Mouse (Mus musculus) urinary bladder, postnatal 14 days (tissue): ENCODE results near the gene Ankrd65.
"Not testable (repeated sequence)": the region's sequence is repeated elsewhere in the genome, so short reads cannot be mapped to it uniquely, and the experiment has no call there.

ENCODE experiments used
- DNase-seq: peaks from one replicate; pipeline ENCODE4 v3.0.0; 2021; ENCODE audit warnings: low spot score

The Ankrd65 gene

DNA sequence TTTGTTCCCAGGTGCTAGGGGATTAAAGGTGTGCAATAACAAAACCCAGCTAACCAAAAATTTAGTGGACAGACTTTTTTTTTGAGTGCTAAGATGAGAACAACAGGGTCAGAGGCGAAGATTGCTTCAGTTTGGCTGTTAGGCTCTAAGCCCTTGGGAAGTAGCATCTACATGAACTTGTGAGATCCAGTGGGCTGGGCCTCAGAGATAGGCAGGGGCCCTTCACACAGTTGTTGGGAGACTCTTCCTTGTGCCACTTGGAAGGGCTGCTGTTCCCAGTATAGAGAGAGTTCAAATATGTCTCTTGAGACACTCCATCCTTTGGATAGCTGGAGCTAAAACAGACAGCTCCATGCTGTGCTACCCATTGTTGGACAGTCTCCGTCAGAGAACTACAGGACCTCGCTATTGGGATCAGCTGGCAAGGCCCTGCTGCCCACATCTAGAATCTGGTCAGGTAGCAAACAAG, at the start of gene Ankrd65:
Gene Ankrd65 (plus strand): TSS at position 419 of the 469 bp plus-strand sequence.
- DNase-seq: no peak

DNA sequence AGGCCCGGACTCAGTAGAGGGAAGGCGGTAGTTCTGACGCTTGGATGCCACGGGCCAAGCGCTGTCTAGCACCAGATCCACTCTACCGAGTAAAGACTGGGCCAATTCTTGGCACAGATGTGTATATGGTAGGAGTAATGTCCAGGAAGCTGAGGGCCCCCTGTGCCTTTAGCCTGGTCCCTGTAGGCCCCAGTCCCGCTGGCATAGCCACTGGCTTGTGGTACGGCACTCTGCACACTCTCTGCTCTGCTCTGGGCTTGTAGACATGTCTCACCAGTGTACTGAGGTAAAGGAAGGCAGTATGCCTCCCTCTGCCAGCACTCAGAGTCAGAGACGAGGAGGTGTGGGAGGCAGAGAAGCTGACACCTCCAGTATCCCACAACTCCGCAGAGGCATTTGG, 49.6 kb upstream of the Ankrd65 start:
- not testable (repeated sequence) for DNase-seq

DNA sequence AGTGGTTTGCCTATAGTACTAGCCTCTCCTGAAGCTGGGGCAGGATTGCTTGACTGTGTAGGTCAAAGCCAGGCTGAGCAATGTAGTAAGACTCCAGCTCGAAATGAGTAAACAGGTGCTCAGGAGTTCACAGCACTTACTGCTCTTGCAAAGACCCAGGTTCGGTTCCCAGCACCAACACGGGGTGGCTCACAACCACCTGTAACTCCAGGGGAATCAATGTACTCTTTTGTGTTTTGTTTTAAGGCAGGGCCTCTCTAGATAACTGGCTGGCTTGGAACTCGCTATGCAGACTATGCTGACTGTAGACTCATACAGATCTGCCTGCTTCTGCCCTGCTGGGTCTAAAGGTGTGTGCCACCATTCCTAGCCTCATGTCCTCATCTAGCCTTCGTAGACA, 47.6 kb upstream of the Ankrd65 start:
- DNase-seq: no peak

DNA sequence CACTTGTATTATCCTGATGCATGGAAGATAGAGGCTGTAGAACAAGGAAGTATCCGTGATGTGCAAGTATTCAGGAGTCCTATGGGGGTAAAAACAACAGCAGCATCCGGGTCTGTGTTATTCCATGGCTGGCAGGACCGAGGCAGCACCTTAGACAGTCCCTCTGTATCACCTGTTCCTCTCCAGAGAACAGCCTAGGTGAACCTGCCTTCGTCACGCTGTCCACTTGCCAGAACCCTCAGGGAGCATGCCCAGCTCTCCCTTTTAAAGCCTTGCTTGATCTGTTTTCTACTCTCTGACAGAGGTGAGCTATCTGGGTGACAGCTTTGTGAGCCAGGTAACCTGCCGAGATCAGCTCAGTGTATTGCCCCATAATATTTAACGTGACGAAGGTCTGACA, 45.8 kb upstream of the Ankrd65 start:
- no peak for DNase-seq

DNA sequence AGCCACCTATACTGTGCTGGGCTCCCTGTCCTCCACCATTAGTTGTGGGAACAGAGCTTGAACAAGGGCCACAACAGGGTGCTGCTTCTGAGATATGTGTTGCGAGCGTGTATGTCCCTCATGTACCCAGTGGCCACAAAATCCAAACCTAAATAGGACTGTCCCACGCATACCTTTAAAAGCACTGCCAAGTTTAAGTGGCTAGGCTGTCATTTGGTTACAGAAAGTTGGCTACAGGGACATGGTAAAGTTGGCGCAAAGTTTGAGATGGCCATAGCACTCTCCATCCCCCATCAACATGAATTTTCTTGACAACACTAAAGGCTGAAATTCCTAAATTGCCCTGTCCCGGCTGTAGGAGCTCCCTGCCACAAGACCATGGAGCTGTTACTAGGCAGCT, 45.1 kb upstream of the Ankrd65 start:
- DNase-seq: no peak

DNA sequence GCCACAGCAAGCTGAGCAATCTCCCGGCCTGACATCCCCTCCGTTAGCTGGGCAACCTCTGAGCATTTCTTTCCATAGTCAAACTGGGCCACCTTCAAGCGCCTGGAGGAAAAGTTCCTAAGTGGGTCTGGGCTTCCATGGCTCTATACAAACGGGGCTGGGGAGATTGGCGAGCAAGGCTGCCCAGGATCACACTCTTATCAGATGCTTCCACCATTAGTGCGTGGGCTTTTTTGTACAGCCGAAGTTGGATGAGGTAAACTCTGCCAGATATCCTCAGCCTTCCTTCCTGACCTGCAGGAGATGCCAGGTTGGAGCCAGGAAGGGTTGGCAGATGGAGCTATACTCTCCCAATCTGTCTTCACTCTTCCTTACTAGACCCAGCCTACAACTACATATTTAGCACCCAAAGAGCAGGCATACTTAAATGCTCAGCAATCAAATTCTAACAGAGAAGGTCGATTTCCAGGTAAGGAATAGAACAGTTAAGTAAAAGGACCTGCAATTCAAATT, 44.1 kb upstream of the Ankrd65 start:
- DNase-seq: no peak

DNA sequence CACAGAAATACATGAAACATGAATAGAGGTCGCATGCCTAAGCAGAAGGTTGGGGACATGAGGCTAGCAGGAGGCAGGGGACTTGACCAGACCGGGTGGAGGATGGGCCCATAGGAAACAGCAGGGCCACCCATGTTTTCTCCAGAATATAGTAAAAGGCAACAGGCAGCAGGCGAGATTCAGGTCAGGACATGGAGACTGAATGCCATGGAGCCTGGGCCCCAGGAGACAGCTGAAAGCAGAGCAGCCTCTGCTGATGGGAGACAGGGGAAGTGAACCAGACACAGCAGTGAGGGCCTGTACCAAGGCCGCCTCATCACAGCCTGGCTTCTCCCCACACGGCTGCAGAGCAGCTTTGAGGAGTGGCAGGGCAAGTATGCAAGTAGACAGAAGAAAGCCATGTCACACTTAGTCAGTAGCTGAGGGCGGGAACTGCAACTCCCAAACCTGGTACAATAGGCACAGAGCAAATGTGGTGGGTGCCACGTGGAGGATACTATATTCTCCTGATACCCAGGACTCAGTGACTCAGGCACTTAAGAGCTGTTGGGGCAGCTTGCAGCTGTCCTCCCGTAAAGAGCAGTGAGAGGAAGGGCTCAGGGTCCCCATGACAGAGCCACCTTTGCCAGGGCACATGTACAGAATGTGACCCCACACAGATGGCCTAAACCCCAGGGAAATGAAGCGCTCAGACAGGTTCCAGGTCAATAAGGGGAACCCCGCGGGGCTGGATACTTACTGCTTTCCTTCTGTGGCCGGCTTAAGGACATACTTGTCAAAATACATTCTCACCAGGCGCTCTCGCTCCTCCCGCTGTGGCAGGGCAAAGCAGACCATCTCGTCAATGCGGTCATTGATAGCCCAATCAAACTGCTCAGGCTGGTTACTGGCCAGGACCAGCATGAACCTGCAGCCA, 43.4 kb upstream of the Ankrd65 start:
- DNase-seq: no peak

DNA sequence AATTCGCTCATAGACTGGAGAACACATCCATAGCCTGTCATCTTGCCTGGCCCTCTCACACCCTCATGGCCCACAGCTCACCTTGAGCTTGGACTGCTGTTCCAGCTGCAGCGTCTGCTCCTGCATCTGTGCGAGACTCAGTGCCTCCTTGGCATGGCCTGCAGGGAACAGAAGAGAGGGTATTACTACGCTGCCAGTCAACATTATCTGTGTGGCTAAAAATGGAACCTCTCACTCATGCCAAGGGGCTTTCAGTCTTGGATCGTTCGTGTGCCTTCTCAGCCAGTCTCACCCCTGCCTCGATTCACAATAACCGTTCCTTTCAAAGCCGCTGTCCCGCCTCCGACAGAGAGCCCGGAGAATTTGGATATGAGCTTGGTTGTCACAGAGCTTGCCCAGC, 33.2 kb upstream of the Ankrd65 start:
- no peak for DNase-seq

DNA sequence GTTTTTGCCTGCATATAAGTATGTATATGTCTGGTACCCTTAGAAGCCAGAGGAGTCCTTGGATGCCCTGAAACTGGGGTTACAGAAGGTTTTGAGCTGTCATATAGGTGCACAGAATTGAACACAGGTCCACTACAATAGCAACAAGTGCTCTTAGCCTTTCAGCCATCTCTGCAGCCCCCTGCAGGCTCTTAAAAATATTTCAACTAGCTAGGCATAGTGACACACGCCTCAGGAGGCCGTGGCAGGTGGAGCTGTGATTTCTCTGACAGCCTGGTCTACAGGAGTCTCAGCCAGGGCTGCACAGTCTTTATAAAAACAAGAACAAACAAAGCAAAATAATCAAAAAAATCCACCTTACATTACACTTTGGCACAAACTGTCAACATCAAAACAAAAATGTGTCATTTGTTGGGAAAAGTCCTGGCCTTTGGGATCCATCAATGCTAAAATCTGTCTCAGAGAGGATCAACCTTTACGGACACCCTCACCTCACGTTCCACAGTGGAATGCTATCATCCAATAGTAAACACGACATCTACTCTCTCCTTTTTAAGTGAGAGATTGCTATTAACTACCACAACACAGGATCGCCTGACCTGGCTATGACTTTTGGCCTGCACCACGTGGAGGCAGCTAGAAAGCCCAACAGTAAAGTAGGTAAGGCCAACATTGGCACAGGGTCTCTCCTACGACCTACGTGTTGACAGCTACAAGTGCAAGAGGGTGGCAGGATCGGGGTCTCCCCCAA, 30.2 kb upstream of the Ankrd65 start:
- DNase-seq: no peak

DNA sequence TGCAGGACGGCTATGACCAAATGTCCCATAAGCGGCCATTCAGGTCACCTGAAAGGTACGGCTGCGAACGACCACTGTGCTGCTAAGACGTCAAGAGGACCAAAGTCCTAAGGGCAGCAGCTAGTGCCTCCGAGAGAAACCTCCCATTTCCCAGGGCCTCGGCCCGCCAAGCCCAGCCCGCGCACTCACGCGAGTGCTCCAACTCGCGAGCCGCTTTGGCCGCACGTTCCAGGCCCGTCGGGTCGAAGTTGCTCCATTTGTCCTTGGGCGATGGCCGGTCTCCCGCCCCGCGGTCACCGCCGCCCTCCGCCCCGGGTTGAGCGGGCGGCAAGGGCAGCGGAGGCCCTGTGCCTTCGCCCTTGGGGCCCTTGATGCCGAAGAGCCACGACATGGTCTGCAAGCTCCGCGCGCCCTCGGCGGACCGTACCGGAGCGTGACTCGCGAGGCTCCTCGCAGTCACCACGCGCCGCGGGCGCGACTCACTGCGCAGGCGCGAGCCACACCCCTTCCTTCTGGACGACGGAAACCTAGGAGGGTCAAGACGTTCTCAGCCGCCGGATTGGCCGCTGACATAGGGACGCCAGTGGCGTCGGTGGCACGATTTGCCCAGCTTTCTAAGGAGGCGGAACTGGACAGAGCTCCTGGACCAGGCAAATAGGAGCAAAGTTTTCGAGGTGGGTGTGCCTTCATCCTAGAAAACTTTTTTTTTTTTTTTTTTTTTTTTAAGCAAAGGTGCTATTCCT, 29.5 kb upstream of the Ankrd65 start, which contains the start of gene Atad3a:
Gene Atad3a (minus strand): TSS at position 481 of the 743 bp plus-strand sequence.
- peak; percentile 97 for DNase-seq

DNA sequence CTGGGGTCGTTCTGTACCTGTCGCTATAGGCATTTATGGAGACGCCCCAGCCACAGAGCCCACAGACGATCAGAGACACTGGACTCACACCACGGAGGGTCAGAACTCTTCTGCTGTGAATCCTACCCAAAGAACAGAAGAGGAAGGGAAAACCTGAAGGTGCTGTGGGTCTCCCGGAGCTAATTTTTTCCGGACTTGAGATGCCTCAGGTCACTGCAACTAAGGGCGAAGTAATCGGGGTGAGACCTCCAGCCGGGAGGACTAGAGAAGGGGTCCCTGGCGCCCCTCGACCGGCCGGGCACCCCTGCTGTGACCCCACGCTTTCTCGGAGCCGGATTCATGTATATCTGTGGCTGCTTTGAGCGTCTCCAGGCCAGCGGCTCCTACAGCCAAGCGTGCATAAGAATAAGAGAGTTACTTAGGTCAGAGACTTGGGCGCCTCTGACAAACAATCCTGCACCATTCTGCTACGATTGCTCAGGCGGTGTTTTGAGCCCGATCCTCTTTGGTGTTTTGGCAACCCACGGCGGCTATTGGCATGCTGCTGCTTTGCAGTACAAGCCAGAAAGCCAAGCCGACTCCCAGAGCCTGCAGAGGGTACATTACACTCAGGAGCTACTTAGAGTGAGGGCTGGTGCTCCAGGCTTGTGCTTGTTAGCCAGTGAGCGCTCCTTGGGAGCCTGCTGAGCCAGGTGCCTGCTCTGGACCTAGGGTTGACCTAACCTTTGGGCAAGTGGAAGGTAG, 28.7 kb upstream of the Ankrd65 start:
- no peak for DNase-seq

DNA sequence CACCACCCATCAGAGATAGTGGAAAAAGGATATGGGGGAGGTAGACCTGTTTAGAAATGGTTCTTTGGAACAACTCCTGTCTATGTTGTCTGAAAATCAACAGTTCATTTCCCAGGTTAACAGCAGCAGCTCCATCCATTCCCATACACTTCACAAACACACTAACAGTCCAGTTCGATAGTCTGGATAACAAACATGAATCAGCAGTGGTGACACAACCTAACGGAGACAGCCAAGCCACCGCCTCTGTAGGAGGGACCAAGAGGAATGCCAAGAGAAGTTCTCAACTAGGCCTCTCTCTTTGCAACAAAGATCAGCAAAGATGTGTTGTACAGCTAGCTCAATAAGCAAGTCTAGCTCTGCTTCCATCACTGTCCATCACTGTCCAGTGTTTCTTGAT, 27.9 kb upstream of the Ankrd65 start:
- no peak for DNase-seq

DNA sequence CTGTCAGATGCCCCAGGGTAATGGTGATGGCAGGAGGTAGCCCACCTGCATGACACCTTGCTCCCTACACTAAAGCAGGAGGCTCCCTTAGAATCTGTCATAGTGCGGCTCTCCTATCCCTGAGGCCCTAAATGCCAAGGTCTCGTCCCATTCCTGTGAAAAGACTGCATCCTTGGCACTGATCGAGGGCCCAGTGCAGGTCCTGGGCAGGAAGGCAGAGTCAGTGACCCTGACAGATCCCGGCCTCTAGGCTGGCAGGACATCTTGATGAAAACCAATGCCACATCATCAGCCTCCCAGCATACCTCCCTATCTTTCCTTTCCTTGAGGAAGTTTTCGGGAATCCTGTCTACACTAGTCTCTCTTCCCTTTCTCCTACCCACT, 20.8 kb upstream of the Ankrd65 start:
- DNase-seq: no peak

DNA sequence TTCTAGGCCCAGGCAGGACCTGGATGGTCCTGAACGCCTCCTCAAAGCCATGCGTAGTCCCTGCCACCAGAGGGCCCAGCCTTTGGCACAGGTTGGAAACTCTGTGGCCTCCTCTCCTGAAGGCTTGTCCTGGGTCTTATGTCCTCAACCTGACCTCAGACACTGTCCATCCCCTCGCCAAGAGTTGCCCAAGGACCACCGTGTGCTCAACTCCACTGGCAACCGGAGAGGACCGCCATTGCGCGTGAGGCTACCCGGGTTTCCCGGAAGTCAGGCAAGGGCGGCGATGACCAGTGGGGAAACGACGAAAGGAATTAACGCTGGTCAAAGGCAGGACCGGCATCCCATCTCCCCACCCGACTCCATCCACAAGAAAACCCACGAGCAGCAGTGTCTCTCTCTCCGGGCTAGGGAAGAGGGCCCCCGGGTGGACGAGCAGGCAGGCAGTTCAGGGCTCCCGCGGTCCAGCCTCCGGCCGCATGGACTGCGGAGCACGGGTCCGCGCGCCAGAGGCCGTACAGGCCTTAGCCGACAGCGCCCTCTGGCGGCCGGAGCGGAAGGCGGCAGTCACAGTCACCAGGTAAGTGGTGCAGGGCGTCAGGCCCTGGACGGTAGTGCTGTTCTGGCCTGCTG, 20.2 kb upstream of the Ankrd65 start:
- peak; percentile 94 for DNase-seq

DNA sequence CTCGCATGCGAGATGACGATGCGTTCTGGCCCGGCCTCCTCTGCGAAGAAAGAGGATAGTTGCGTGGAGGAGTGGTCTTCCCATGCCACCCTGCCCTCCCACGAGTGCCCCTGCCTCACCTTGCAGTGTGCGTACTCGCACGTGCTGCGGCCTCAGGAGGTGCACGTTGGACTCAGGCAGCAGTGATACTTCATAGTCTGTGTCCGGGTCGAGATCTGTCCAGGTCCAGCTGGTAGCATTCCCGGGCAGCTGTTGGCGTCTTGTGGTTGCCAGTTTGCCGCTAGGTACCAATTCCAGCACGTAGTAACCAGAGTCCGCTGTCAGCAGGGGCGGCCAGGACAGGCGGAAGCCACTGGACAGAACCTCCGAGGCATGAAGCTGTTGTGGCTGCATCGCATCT, 19.6 kb upstream of the Ankrd65 start:
- DNase-seq: no peak

DNA sequence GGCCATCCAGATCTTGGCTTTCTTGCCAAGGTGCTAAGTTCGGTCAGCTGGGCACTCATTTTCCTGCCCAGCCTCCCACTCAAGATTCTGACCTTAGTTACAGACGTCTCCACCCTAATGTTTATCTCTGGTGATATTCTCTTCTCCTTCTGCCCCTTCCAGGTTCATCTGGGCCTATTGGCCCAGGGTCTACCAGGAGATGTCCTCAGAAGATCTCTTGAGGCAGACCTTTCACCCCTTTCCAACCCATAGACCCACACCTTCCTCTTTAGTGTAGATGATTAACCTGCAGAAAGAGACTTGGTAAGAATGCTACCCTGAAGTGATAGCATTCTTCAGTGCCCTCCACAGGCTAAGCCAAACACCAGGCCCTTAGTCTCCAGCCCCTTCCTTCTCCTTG, 18.5 kb upstream of the Ankrd65 start:
- no peak for DNase-seq

DNA sequence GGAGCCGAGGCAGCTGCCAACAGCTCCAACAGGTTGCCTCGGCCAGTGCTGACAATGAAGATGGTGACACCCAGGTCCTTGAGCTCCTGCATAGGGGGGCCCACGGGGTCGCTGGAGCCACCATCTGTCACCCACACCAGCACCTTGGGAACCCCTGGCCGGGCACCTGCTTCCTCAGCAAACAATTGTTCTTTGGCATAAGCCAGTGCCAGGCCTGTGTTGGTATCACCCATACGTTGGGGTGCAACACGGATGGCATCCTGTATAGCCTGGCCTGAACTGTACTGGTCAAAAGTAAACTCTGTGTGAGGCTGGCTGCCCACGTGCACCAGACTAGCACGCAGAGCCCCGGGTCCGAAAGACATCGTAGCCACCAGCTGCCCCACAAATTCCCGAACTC, 17.5 kb upstream of the Ankrd65 start:
- DNase-seq: no peak

DNA sequence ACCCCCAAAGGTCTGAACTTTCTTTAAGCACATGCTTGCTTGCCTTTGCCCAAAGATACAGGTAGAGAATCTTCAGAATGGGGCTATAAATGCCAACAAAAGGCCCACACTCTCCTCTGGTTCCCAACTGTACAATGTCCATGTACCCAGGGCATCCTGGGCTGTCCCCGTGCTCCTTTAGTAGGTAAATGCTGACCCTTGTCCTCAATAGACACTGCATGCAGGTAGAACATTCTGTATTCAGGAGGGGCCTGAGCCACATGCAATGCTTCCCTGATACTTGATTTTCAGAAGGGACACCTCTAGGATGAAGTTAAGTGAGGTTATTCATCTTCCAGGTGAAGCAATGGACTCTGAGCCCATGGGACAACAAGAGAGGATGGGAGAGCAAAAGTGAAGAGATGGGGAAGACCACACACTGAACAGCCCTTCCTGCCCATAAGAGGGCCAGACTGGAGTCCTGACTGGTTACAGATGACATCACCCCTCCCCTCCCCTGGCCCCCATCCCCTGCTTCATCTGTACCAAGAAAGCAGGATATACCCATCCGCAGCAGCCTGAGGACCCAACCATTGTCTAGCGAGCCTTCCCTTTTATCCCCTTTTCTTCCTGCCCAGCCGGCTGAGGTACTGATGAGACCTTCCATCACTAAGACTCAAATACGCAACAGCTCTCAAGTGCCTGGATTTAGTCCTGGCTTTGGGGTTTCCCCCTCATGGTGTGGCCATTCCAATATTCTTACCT, 16.7 kb upstream of the Ankrd65 start:
- DNase-seq: no peak

DNA sequence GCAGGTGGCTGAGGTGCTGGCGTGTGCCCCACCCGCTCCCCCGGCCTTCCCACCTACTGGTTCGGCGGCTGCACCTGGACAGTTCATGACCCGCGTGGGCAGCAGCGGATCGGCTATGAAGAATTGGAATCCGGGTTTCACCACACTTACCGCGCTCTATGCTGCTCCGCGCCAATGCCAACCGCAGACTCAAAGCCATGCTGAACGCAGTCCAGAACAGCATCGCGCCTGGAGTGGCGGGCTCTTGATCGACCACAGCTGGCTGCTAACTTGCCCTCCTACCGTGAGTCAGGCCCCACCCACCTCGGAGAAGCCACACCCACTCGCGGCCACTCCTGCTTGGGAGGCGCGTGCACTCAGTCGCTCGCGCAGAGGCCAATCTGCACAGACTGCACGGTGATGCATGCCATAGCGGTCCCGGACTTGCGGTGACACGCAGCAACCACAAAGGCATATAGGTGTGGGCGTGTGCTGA, 15.9 kb upstream of the Ankrd65 start, which contains the start of gene Vwa1:
Gene Vwa1 (minus strand): TSS at position 419 of the 475 bp plus-strand sequence.
- peak; percentile 96 for DNase-seq
